Mouse (Mus musculus) C2C12 (cell line): ENCODE results near the gene Bcat2.

Experiments used
- CTCF ChIP-seq: IDR thresholded peaks from one replicate; pipeline ENCODE4 v1.5.1; 2011; ENCODE audit not compliant: control insufficient read depth, insufficient read depth, insufficient read length
- USF1 ChIP-seq: IDR thresholded peaks from one replicate; pipeline ENCODE4 v1.6.1; 2011; ENCODE audit warnings: low read depth, mild to moderate bottlenecking, control low read depth, moderate library complexity

GRCm38 (mm10) chr7:45609511-45609910, 39.6 kb downstream of the Bcat2 start:
- TF ChIP-seq CTCF (no peak), USF1 (no peak)
